Mouse (Mus musculus): Measurements from ENCODE around the gene Hs3st1. TPM values are rescaled to one million over a fixed set of nuclear protein-coding genes. Genes with fewer than 3 reads are reported as not detected.
"Not testable (repeated sequence)": the region's sequence is repeated elsewhere in the genome, so short reads cannot be mapped to it uniquely, and the experiment has no call there.

Hs3st1 gene
- total RNA-seq (2014; rRNA removed; ENCODE audit: low replicate concordance) (4.9 and 8.7 TPM in 2 replicates), polyA plus RNA-seq (2015; fragmentation: Nextera tagmentation; extraction: Ambion mirVana) (5.8 and 7.0 TPM in 2 replicates)

GRCm38 (mm10) chr5:39755375-39755774 is at the start of gene Hs3st1:
TSS of gene Hs3st1 (minus strand) at chr5:39755475.
- H3K27me3 ChIP-seq (ENCODE audit: control insufficient read depth, insufficient read depth, low read length); H3K36me3 ChIP-seq (replicated peaks; ENCODE audit: control insufficient read depth, insufficient read depth, low read length); DNase-seq (ENCODE audit: low spot score); H3K9ac ChIP-seq (replicated peaks; ENCODE audit: low read depth, low read length); H3K9me3 ChIP-seq (replicated peaks; ENCODE audit: control insufficient read depth, low read length); H3K4me1 ChIP-seq (ENCODE audit: control insufficient read depth, insufficient read depth); H3K4me2 ChIP-seq (ENCODE audit: low read depth, low read length); H3K27ac ChIP-seq (ENCODE audit: low read depth); H3K4me3 ChIP-seq (ENCODE audit: low read depth, low read length); ATAC-seq (ENCODE audit: insufficient read depth, low read depth): not testable (repeated sequence)
- 85% methylated on average over 15 of the region's 15 CpGs for WGBS

GRCm38 (mm10) chr5:39804663-39805062 is 49.4 kb upstream of the Hs3st1 start:
- no peaks in the 10 kb centered on the region for H3K9me3 ChIP-seq (replicated peaks; ENCODE audit: control insufficient read depth, low read length)
- H3K4me2 ChIP-seq (ENCODE audit: low read depth, low read length) = no peak overlapping the region
- TF ChIP-seq EP300 (IDR thresholded peaks at IDR 0.05; ENCODE audit: low read depth) = no peak
- no peak for TF ChIP-seq CTCF (IDR thresholded peaks at IDR 0.05; ENCODE audit: low read depth)
- ATAC-seq (ENCODE audit: insufficient read depth, low read depth) (no peak), DNase-seq (ENCODE audit: low spot score) (no peak)
- no peak overlapping the region for H3K9ac ChIP-seq (replicated peaks; ENCODE audit: low read depth, low read length)
- WGBS = 78% methylated on average over 5 of the region's 5 CpGs
- no peaks in the 10 kb centered on the region for H3K4me1 ChIP-seq (ENCODE audit: control insufficient read depth, insufficient read depth)
- no peak overlapping the region for H3K27ac ChIP-seq (ENCODE audit: low read depth)
- H3K36me3 ChIP-seq (replicated peaks; ENCODE audit: control insufficient read depth, insufficient read depth, low read length) = no peaks in the 10 kb centered on the region
- H3K27me3 ChIP-seq (ENCODE audit: control insufficient read depth, insufficient read depth, low read length) = no peaks in the 10 kb centered on the region
- H3K4me3 ChIP-seq (ENCODE audit: low read depth, low read length) = no peak overlapping the region

GRCm38 (mm10) chr5:39803941-39804340 is 48.7 kb upstream of the Hs3st1 start:
- Histone ChIP-seq H3K4me1 (ENCODE audit: control insufficient read depth, insufficient read depth) (no peaks in the 10 kb centered on the region), H3K27me3 (ENCODE audit: control insufficient read depth, insufficient read depth, low read length) (no peaks in the 10 kb centered on the region), H3K9me3 (replicated peaks; ENCODE audit: control insufficient read depth, low read length) (no peaks in the 10 kb centered on the region), H3K9ac (replicated peaks; ENCODE audit: low read depth, low read length) (no peak overlapping the region), H3K4me2 (ENCODE audit: low read depth, low read length) (no peak overlapping the region), H3K36me3 (replicated peaks; ENCODE audit: control insufficient read depth, insufficient read depth, low read length) (no peaks in the 10 kb centered on the region), H3K4me3 (ENCODE audit: low read depth, low read length) (no peak overlapping the region), H3K27ac (ENCODE audit: low read depth) (no peak overlapping the region)
- no peak for ATAC-seq (ENCODE audit: insufficient read depth, low read depth)
- TF ChIP-seq CTCF (IDR thresholded peaks at IDR 0.05; ENCODE audit: low read depth) (no peak), EP300 (IDR thresholded peaks at IDR 0.05; ENCODE audit: low read depth) (no peak)
- 63% methylated on average over 3 of the region's 3 CpGs for WGBS
- DNase-seq (ENCODE audit: low spot score) = no peak

GRCm38 (mm10) chr5:39803457-39803856 is 48.2 kb upstream of the Hs3st1 start:
- H3K36me3 ChIP-seq (replicated peaks; ENCODE audit: control insufficient read depth, insufficient read depth, low read length) = no peaks in the 10 kb centered on the region
- TF ChIP-seq CTCF (IDR thresholded peaks at IDR 0.05; ENCODE audit: low read depth) = no peak
- no peak for TF ChIP-seq EP300 (IDR thresholded peaks at IDR 0.05; ENCODE audit: low read depth)
- H3K9me3 ChIP-seq (replicated peaks; ENCODE audit: control insufficient read depth, low read length) = no peaks in the 10 kb centered on the region
- no peaks in the 10 kb centered on the region for H3K27me3 ChIP-seq (ENCODE audit: control insufficient read depth, insufficient read depth, low read length)
- H3K4me3 ChIP-seq (ENCODE audit: low read depth, low read length) = no peak overlapping the region
- 61% methylated on average over 3 of the region's 3 CpGs for WGBS
- H3K4me1 ChIP-seq (ENCODE audit: control insufficient read depth, insufficient read depth) = no peaks in the 10 kb centered on the region
- no peak overlapping the region for H3K9ac ChIP-seq (replicated peaks; ENCODE audit: low read depth, low read length)
- ATAC-seq (ENCODE audit: insufficient read depth, low read depth) (no peak), DNase-seq (ENCODE audit: low spot score) (no peak)
- no peak overlapping the region for H3K4me2 ChIP-seq (ENCODE audit: low read depth, low read length)
- no peak overlapping the region for H3K27ac ChIP-seq (ENCODE audit: low read depth)

GRCm38 (mm10) chr5:39802110-39802509 is 46.8 kb upstream of the Hs3st1 start:
- no peak overlapping the region for H3K9ac ChIP-seq (replicated peaks; ENCODE audit: low read depth, low read length)
- DNase-seq (ENCODE audit: low spot score) (no peak), ATAC-seq (ENCODE audit: insufficient read depth, low read depth) (no peak)
- no peaks in the 10 kb centered on the region for H3K36me3 ChIP-seq (replicated peaks; ENCODE audit: control insufficient read depth, insufficient read depth, low read length)
- H3K27me3 ChIP-seq (ENCODE audit: control insufficient read depth, insufficient read depth, low read length) = no peaks in the 10 kb centered on the region
- H3K4me2 ChIP-seq (ENCODE audit: low read depth, low read length) = no peak overlapping the region
- TF ChIP-seq EP300 (IDR thresholded peaks at IDR 0.05; ENCODE audit: low read depth) (no peak), CTCF (IDR thresholded peaks at IDR 0.05; ENCODE audit: low read depth) (no peak)
- H3K9me3 ChIP-seq (replicated peaks; ENCODE audit: control insufficient read depth, low read length) = no peaks in the 10 kb centered on the region
- H3K27ac ChIP-seq (ENCODE audit: low read depth) = no peak overlapping the region
- no peaks in the 10 kb centered on the region for H3K4me1 ChIP-seq (ENCODE audit: control insufficient read depth, insufficient read depth)
- 68% methylated on average over 3 of the region's 3 CpGs for WGBS
- H3K4me3 ChIP-seq (ENCODE audit: low read depth, low read length) = no peak overlapping the region

GRCm38 (mm10) chr5:39777094-39777710 is 21.9 kb upstream of the Hs3st1 start:
- no peak overlapping the region for H3K9ac ChIP-seq (replicated peaks; ENCODE audit: low read depth, low read length)
- no peak overlapping the region for H3K27ac ChIP-seq (ENCODE audit: low read depth)
- no peaks in the 10 kb centered on the region for H3K27me3 ChIP-seq (ENCODE audit: control insufficient read depth, insufficient read depth, low read length)
- 31% methylated on average over 7 of the region's 7 CpGs for WGBS
- H3K4me3 ChIP-seq (ENCODE audit: low read depth, low read length) = no peak overlapping the region
- peak; percentile 55 for DNase-seq (ENCODE audit: low spot score)
- H3K36me3 ChIP-seq (replicated peaks; ENCODE audit: control insufficient read depth, insufficient read depth, low read length) = no peaks in the 10 kb centered on the region
- TF ChIP-seq EP300 (IDR thresholded peaks at IDR 0.05; ENCODE audit: low read depth) (0 out of 2 replicates have a peak, but pooled peaks have one; percentile 37), CTCF (IDR thresholded peaks at IDR 0.05; ENCODE audit: low read depth) (no peak)
- peak; percentile 67 for ATAC-seq (ENCODE audit: insufficient read depth, low read depth)
- no peak overlapping the region for H3K4me2 ChIP-seq (ENCODE audit: low read depth, low read length)
- H3K9me3 ChIP-seq (replicated peaks; ENCODE audit: control insufficient read depth, low read length) = no peaks in the 10 kb centered on the region
- 0 out of 2 replicates have a peak, but pooled peaks cover 8% of the 10 kb centered on the region for H3K4me1 ChIP-seq (ENCODE audit: control insufficient read depth, insufficient read depth)
